Mouse (Mus musculus) heart, embryonic 15.5 days (tissue): ENCODE measurements around the gene Rimkla. TPM values are rescaled to one million over a fixed set of nuclear protein-coding genes. Genes with fewer than 3 reads are reported as not detected.

ENCODE experiments used
- polyA plus RNA-seq: library from polyadenylated mRNA; unstranded; fragments of >200 nt; fragmentation: Nextera tagmentation; extraction: Ambion mirVana; gene quantifications from 2 replicates; pipeline ENCODE4 v1.2.1, GENCODE M21; 2015

Rimkla gene
- polyA plus RNA-seq, 1 experiment from 2014 or later: 4.2 TPM

Other genes with a start within 250 kb of the Rimkla start
- gene Cldn19, start 237.2 kb downstream of the Rimkla start, polyA plus RNA-seq: 0.23 TPM in 1 of 2 replicates, not detected in the other
- 583 and 597 TPM in 2 replicates for gene Ybx1, start 198.0 kb downstream of the Rimkla start, polyA plus RNA-seq
- gene Ppih, start 172.1 kb downstream of the Rimkla start, polyA plus RNA-seq: 38.1 and 41.9 TPM in 2 replicates
- 2.7 and 3.2 TPM in 2 replicates for gene Ccdc30, start 77.1 kb downstream of the Rimkla start, polyA plus RNA-seq
- 27.0 and 28.8 TPM in 2 replicates for gene Ppcs, start 70.2 kb downstream of the Rimkla start, polyA plus RNA-seq
- gene Zmynd12, start 69.8 kb downstream of the Rimkla start, polyA plus RNA-seq: 0.15 and 0.28 TPM in 2 replicates
- gene Foxj3, start 44.4 kb upstream of the Rimkla start, polyA plus RNA-seq: 20.6 and 21.8 TPM in 2 replicates
- 3.3 and 4.3 TPM in 2 replicates for gene Frg2f1, start 46.9 kb upstream of the Rimkla start, polyA plus RNA-seq
- gene Guca2a, start 145.1 kb upstream of the Rimkla start, polyA plus RNA-seq: not detected in 2 replicates
- gene Guca2b, start 166.3 kb upstream of the Rimkla start, polyA plus RNA-seq: not detected in 2 replicates
- 6.7 and 8.9 TPM in 2 replicates for gene Hivep3, start 241.2 kb upstream of the Rimkla start, polyA plus RNA-seq